Mouse (Mus musculus): Measurements from ENCODE around the gene Josd2.

GRCm38 (mm10) chr7:44492166-44492826 lies 24.5 kb downstream of the Josd2 start:
- TF ChIP-seq CTCF (conservative IDR thresholded peaks at IDR 0.05; ENCODE audit: insufficient read depth, insufficient read length, low read depth, low read length) (no peak), POLR2A (IDR thresholded peaks at IDR 0.05; ENCODE audit: low read depth, low read length) (no peak)
